ENCODE assay signal across 16 mouse cellular contexts in the genomic region with DNA sequence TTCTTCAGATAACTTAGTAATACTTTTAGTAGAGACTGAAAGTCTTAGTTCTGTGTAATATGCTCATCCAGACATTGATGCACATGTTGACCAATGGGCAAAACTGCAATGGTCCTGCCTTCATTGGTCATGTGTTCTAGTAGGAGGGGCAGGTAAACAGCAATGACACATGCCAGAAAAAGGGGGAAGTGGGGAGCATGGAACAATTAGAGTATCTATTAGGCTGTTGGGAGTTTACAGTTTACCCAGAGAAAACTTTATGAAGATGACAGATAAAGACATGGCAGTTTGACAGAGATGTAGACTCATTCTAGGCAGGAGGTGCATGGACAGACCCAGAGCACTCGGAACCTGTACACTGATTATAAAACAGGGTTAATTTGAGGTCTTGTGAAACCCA.
"Had no signal": no experiment of that assay in that cellular context is flagged by ENCODE, and none has a peak within 500 bp of the region (broad histone marks: within the 10 kb centered on the region; RNA-seq: fewer than 3 reads in every experiment).

No protein-coding gene starts in this region.

- DNase-seq: kidney, adult 18-20 months; kidney, postnatal 25 days; layer of hippocampus, adult 9-11 months; layer of hippocampus, postnatal 36 days; liver; lung, adult 2 months; lung, postnatal 36 days; thymus, adult 2 months; thymus, postnatal 25 days had no signal

- H3K36me3 ChIP-seq: kidney, embryonic 15.5 days; limb, embryonic 12.5 days; midbrain, embryonic 12.5 days had no signal

- H3K4me3 ChIP-seq: kidney, embryonic 15.5 days; limb, embryonic 12.5 days; megakaryocyte, embryonic 14.5 days; midbrain, embryonic 12.5 days; myocyte had no signal

- H3K4me1 ChIP-seq: kidney, embryonic 15.5 days; limb, embryonic 12.5 days; midbrain, embryonic 12.5 days had no signal

- H3K9me3 ChIP-seq: kidney, embryonic 15.5 days; megakaryocyte, embryonic 14.5 days; midbrain, embryonic 12.5 days had no signal

- H3K9ac ChIP-seq: kidney, embryonic 15.5 days; limb, embryonic 12.5 days; liver, embryonic 14.5 days; midbrain, embryonic 12.5 days had no signal

- H3K27me3 ChIP-seq: kidney, embryonic 15.5 days; limb, embryonic 12.5 days; megakaryocyte, embryonic 14.5 days; midbrain, embryonic 12.5 days had no signal

- H3K27ac ChIP-seq: kidney, embryonic 15.5 days; limb, embryonic 12.5 days; liver, embryonic 14.5 days; midbrain, embryonic 12.5 days had no signal

- H3K4me2 ChIP-seq: kidney, embryonic 15.5 days; limb, embryonic 12.5 days; midbrain, embryonic 12.5 days had no signal

- ATAC-seq: lung, postnatal 0 days had no signal
